Mouse (Mus musculus) CD8-positive naive resting alpha-beta T cell, adult 2 months (primary cell): Measurements from ENCODE around the gene Gm3542.
"Not testable (repeated sequence)": the region's sequence is repeated elsewhere in the genome, so short reads cannot be mapped to it uniquely, and the experiment has no call there.

Source experiments
- DNase-seq, 2 experiments: peaks; one replicate each; pipeline ENCODE4 v3.0.0; 2022; ENCODE audit warnings: low read depth in 2 of 2, low spot score in 2 of 2

Gm3542 gene

GRCm38 (mm10) chr14:5334828-5335227, at the start of gene Gm3542:
Gene Gm3542 (minus strand): TSS chr14:5334928.
- not testable (repeated sequence) for DNase-seq
